Mouse (Mus musculus) activated CD4-positive, CD25-positive, alpha-beta regulatory T cell, adult 4 months (primary cell): Measurements from ENCODE around the gene Gm960. TPM values are rescaled to one million over a fixed set of nuclear protein-coding genes. Genes with fewer than 3 reads are reported as not detected.
"Not testable (repeated sequence)": the region's sequence is repeated elsewhere in the genome, so short reads cannot be mapped to it uniquely, and the experiment has no call there.

Experiments
- ATAC-seq: one replicate; pipeline ENCODE4 v1.8.0; 2017
- polyA plus RNA-seq, 2 experiments: library from polyadenylated mRNA; unstranded; fragments of 100-300 nt; shearing (Covaris generic); gene quantifications; one replicate each; pipeline ENCODE4 v1.2.1; 2017

Gene Gm960
- polyA plus RNA-seq, 2 experiments from 2014 or later = not detected

DNA sequence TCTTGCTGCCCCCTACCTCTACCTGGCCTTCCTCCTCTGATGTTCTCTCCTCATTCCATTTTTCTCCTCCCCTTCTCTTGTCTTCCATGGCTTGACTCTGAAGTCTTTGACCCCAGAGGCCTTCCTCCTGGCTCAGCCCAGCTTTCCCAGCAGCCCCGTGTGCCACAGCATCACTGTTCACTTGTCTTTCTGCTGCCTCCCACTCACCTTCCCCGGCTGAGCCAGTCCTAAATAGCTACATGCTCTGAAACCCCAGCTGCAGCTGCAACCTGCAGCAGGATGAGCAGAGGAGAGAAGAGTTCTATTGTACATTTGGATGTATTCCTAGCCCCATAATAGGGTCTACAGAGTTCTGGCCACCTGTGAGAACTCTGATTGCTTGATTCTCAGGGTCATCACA lies 111.0 kb downstream of the Gm960 start:
- ATAC-seq = no peak

DNA sequence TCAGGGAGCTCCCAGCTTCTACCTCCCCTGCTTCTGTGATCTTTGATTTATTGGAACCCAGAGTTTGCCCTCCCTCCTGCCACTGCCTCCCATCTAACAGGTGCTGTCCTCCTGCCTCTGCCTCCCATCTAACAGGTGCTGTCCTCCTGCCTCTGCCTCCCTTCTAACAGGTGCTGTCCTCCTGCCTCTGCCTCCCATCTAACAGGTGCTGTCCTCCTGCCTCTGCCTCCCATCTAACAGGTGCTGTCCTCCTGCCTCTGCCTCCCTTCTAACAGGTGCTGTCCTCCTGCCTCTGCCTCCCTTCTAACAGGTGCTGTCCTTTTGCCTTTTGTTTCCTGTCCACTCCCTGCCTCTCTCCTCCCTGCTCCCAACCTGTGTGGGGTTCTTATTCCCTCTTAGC lies 111.7 kb downstream of the Gm960 start:
- ATAC-seq = not testable (repeated sequence)

DNA sequence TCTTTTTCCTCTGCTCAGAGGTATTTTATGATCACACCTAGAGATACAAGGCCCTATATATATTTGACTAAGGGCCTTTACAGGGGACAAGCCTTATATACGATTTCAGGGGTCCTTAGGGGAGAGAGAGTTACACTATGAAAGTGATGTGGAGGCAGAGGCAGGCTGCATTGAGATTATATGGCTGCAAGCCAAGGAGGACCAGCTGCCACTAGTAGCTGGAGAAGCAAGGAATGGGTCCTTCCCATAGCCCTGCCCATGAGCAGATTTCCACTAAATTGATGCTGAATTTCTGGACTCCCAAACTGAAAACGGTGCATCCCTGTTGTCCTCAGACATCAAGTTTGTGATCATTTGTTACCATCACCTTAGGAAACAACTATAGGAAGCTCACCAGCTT lies 114.6 kb downstream of the Gm960 start:
- no peak for ATAC-seq

DNA sequence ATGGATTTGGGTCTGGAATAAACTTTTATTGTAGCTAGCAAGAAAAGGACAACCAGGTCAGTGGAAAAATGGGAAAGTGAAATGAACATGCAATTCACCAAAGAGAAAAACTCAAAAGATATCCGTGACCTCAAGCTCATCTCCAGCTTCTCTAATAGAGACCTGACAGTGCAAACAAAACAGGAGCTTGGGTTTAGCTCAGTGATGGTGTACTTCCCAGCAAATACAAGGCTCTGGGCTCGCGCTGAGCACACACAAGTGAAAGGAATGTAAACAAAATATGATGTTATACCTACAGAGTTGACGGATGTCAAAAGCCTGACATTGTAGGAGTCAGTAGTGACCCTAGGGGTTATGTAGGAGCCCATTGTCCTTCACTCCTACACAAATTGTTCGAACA lies 119.2 kb downstream of the Gm960 start:
- ATAC-seq = no peak

DNA sequence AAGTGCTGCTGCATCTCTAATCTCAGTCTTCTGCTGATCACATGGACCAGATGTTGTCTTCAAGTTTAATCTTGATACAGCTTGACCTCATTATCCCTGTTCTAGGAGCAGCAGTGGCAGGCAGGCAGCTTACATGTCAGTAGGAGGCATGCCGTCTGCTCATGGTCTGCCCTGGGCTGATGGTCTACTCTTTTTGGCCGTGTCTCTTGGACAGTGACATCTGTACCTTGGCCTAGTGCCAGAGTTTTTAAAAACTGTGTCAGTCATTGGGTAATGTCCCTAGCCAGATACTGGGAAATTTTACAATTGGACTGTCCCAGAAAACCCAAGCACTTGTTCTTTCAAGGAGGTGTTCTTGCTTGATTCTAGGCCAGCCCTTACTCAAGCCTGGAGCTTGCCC lies 119.7 kb downstream of the Gm960 start:
- no peak for ATAC-seq

Other genes with a start within 250 kb of the Gm960 start
- gene Syt12, start 221.2 kb downstream of the Gm960 start, polyA plus RNA-seq = under 1 TPM in 1 of 2 experiments, not detected in 1; 0.14 TPM
- gene 2010003K11Rik, start 200.1 kb downstream of the Gm960 start, polyA plus RNA-seq = not detected
- gene Pcx, start 188.2 kb downstream of the Gm960 start, polyA plus RNA-seq = 1 to 10 TPM; 1.0 to 1.5 TPM
- under 1 TPM in 1 of 2 experiments, not detected in 1; 0.31 TPM for gene Lrfn4, start 83.0 kb downstream of the Gm960 start, polyA plus RNA-seq
- 10 to 100 TPM; 38.4 to 47.2 TPM for gene Rce1, start 73.0 kb downstream of the Gm960 start, polyA plus RNA-seq
- gene Sptbn2, start 12.5 kb upstream of the Gm960 start, polyA plus RNA-seq = under 1 TPM; 0.11 to 0.17 TPM
- 100 to 1,000 TPM in 1 of 2 experiments, 10 to 100 TPM in 1; 87.2 to 107 TPM for gene Rbm4b, start 57.8 kb upstream of the Gm960 start, polyA plus RNA-seq
- gene Rbm4, start 95.2 kb upstream of the Gm960 start, polyA plus RNA-seq = 10 to 100 TPM; 25.8 to 50.9 TPM
- 10 to 100 TPM; 36.1 to 36.5 TPM for gene Gm21992, start 112.9 kb upstream of the Gm960 start, polyA plus RNA-seq
- 10 to 100 TPM; 18.3 to 54.9 TPM for gene Rbm14, start 113.0 kb upstream of the Gm960 start, polyA plus RNA-seq
- gene Ccs, start 140.7 kb upstream of the Gm960 start, polyA plus RNA-seq = 100 to 1,000 TPM in 1 of 2 experiments, 10 to 100 TPM in 1; 94.7 to 162 TPM
- gene Ccdc87, start 140.7 kb upstream of the Gm960 start, polyA plus RNA-seq = not detected
- gene Ctsf, start 156.5 kb upstream of the Gm960 start, polyA plus RNA-seq = under 1 TPM; 0.66 to 0.67 TPM
- not detected for gene Actn3, start 179.2 kb upstream of the Gm960 start, polyA plus RNA-seq
- 1 to 10 TPM; 6.3 to 6.7 TPM for gene Zdhhc24, start 180.0 kb upstream of the Gm960 start, polyA plus RNA-seq
- gene Bbs1, start 208.0 kb upstream of the Gm960 start, polyA plus RNA-seq = 1 to 10 TPM in 1 of 2 experiments, not detected in 1; 1.4 TPM
- gene Dpp3, start 229.6 kb upstream of the Gm960 start, polyA plus RNA-seq = 10 to 100 TPM; 38.4 to 59.4 TPM
- under 1 TPM in 1 of 2 experiments, not detected in 1; 0.25 TPM for gene Peli3, start 244.5 kb upstream of the Gm960 start, polyA plus RNA-seq